Mouse (Mus musculus): ENCODE measurements at regions not wholly inside any gene's neighbourhood (a gene's known extent, or its start where the extent isn't known, plus 50 kb on each side); places are given as distances from the start of the nearest gene placed in this dataset.

DNA sequence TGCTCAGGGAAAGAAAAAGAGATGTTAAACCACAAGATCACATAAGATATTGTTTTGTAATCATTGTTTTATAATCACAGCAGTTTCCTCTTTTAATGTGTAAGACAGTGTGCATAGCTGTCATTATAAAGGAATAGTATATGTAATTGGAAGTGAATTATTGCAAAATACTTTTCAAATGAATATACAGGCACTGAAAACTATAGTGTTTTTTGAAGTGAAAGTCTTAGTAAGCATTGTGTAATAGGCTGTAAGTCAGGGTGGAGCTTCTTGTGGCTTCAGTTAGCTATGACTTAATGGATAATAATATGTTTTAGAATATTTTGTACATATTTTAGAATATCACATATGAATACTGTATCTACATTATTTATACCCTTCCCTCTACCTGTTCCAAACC is 333.7 kb upstream of the Tusc1 start:
- no peak for TF ChIP-seq GATA1 (IDR thresholded peaks at IDR 0.05; ENCODE audit: low read length)

DNA sequence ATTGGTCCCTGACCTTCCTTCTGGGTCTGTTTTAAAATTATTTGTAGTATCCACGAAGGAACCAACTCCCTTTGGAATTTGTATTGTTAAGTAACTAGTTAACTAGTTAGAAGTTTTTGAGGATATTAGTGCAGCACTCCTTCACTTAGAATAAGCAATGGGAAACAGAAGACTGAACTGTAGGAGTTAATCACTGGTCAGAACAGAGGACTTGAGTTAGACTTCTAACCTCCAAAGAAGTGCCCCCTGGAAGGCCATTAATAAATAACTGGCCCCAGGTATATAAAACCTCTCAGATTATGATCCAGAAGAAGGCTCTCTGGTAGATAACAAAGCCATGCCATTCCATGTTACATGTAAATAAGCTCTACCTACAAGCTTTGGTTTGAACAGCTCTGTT is 329.0 kb upstream of the Tusc1 start:
- TF ChIP-seq GATA1 (IDR thresholded peaks at IDR 0.05; ENCODE audit: low read length) = no peak

DNA sequence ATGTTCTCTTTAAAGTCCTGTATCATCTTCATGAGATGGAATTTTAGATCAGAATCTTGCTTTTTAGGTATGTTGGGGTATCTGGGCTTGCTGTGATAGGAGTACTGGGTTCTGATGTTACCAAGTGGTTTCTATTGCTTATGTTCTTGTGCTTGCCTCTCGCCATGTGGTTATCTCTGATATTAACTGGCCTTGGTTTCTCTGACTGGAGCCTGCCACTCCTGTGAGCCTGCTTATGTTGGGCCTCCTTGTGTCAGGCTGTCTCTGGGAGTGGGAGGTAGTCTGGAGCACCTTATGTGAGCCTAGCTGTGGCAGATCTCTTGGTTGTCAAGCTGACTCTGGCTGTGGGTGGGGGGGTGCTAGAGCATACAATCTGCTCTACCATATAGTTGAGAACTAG is 302.9 kb upstream of the Tusc1 start:
- no peak for TF ChIP-seq GATA1 (IDR thresholded peaks at IDR 0.05; ENCODE audit: low read length)

DNA sequence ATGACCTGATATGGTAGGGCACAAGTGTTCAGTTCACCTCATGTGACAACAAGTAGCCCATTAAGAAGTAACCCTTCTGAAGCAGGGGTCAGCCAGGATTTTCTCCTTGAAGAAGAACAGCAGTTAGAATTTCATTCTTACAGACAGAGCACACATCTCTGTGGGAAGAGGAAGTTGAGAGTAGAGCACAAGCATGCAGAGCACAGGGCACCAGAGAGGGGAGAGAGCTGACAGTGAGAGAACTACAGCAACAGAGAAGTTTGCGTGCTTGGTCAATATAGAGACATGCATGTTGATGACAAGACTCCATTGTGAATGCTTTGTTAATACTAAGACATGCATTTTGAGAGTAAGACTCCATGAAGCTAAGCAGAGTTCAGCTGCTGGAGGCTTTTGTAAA is 263.2 kb upstream of the Tusc1 start:
- no peak for TF ChIP-seq GATA1 (IDR thresholded peaks at IDR 0.05; ENCODE audit: low read length)

DNA sequence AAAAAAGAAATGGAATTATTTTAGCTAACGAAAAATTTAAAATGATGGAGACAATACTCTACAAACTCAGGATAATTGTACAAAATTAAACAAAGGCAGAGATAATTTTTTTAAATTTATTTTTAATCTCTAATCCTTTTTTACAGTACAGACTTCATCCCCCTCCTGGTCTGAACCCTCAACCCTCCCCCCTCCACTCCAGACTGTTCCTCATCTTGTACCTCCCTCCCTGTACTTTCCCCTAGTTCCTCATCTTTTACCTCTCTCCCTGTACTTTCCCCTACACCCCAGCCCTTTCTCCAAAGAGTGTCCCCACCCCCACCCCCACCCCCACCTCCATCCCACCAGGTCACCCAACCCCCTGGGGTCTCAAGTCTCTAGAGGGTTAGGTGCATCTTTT is 249.0 kb upstream of the Tusc1 start:
- TF ChIP-seq GATA1 (IDR thresholded peaks at IDR 0.05; ENCODE audit: low read length) = no peak

DNA sequence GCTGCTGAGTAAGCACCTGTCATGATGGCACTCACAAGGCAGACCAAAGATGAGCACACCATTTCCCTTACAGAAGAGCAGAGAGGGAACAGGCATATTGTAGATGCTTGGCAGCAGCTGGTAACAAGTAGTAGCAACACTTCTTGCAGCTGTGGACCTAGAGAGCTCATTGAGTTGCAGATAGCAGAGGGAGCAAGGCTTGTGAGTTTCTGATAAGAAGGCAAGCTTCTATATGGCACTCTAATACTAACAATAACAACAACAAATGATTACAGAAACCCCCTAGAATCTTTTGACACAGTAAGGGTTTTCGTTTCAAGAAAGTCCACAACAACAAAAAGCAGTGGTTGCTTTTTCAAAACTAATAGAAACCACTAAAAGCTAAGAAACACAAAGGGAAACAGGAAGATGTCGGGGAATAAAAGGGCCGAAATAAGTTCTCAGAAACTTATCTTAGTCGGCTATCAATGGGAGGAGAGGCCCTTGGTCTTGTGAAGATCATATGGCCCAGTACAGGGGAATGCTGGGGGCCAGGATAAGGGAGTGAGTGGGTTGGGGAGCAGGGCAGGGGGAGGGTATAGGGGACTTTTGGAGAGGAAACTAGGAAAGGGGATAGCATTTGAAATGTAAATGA is 248.5 kb upstream of the Tusc1 start:
- TF ChIP-seq GATA1 (IDR thresholded peaks at IDR 0.05; ENCODE audit: low read length) = no peak

DNA sequence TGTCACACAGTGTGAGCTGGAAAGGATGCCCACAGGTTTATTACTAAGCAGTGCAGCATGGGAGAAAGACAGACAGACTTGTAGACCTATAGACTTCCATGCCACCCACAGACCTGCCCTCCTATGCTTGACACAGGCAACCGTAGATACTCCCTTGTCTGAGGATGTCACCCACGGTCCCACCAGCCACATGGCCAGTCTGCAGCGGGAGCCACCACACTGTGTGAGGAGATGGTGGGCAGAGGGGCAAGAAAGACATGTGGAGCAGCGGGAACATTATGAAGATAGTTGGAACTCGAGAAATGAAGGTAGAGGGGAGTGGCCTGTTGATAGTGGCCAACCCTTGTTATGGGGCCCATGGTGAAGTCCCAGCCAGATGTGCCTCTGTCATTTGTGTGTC is 244.0 kb upstream of the Tusc1 start:
- TF ChIP-seq GATA1 (IDR thresholded peaks at IDR 0.05; ENCODE audit: low read length) = no peak

DNA sequence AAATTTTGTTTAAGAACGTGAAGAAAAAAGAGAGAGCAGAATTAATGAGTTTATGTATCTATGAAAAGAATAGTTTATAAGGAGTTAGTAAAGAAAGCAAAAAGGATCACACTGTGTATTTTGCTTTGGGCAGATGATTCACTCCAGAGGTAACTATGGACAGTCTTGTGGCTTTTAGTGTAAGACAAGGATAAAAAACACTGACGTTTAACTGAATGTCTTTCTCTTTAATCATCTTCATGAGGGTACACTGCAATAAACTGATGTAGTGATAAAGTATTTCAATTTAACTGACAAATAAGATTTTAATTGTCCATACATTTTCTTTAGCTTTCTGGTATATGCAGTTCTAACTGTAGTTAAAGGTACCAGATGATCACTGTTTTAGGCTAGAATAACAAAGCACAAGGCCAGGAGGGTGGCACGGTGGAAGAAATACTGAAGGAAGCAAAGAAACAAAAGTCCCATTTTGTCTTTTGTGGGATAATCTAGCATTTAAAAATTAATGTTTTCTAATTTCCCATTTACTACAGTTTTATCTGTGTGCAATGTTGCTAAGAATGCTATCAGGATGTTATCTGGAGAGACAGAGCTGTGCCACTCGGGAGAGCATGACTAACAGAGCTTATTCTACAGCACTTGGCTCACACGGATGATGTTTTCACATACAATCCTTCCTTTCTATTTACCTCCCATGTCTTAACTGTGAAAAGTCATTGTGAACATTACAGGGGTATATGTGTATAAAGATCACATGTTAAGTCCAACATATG is 232.4 kb upstream of the Tusc1 start:
- TF ChIP-seq GATA1 (IDR thresholded peaks at IDR 0.05; ENCODE audit: low read length) = no peak

DNA sequence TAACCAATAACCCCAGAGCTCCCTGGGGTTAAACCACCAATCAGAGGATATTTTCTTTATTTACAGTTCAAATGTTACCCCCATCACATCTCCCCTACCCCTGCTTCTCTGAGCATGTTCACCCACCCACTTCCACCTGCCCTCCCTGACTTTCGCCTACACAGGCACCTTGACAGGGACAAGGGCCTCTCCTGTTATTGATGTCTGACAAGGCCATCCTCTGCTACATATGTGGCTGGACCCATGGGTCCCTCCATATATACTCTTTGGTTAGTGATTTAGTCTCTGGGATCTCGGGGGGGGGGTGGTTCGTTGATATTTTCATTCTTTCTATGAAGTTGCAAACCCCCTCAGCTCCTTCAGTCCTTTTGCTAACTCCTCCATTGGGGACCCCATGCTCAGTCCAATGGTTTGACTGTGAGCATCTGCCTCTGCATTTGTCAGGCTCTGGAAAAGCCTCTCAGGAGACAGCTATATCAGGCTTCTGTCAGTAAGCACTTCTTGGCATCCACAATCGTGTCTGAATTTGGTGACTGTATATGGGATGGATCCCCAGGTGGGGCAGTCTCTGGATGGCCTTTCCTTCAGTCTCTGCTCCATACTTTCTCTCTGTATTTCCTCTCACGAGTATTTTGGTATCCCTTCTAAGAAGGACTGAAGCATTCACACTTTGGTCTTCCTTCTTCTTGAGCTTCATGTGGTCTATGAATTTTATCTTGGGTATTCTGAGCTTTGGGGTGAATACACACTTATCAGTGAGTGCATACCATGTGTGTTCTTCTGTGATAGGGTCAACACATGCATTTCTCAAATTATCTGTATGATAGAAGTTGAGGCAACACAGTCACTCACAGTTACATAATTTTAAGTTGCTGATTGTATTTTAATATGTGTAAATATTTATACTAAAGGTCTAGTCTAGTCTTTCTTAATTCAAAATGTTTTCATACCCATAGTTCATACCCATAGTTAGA is 220.8 kb upstream of the Tusc1 start:
- peak; percentile 43 for TF ChIP-seq GATA1 (IDR thresholded peaks at IDR 0.05; ENCODE audit: low read length)

DNA sequence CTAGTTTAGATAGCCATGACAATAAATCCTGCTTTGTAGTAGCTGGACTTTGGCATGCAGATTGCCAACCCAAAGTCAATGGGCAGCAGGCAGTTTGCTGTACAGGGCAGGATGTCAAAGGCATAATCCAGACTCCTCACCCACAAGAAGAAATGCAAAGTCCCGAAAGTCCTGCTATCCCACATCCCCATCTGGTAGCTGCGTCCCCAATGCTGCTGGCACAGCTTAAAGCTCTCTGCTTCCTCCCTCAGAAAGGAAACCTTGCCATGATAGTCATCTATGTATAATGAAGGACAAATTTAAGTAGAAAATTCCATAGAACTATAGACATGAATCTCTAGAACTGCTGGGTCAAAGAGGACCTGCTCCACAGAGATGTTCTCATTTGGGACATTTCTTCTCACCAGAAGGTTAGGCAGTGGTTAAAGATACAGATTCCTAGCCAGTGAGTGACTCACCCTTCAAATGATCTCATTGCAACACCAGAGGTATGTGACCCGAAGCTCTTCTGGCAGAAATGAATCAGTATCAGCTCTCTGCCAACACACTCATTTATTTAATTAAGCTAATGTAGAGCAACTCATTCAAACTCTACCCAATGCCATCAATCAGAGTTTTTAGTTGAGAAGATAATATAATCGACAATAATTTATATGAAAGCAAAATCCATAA is 217.3 kb upstream of the Tusc1 start:
- TF ChIP-seq GATA1 (IDR thresholded peaks at IDR 0.05; ENCODE audit: low read length) = no peak

DNA sequence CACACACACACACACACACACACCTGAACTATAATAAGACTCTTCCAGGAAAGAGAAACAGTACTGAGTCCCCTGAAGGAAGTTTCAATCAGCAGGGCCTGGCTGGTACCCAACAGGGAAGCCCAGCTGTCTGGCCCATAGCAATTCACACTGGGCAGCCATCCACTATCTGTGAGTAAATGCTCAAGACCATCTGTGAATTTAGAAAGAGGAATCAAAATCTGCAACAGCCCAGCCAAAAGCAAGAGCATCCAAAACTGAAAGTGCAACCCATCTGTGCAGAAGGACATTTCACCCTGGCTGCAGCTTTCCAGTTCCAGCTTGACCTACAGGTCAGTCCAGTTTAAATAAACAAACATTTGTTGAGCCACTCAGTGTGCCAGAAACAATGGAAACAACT is 215.8 kb upstream of the Tusc1 start:
- TF ChIP-seq GATA1 (IDR thresholded peaks at IDR 0.05; ENCODE audit: low read length) = no peak

DNA sequence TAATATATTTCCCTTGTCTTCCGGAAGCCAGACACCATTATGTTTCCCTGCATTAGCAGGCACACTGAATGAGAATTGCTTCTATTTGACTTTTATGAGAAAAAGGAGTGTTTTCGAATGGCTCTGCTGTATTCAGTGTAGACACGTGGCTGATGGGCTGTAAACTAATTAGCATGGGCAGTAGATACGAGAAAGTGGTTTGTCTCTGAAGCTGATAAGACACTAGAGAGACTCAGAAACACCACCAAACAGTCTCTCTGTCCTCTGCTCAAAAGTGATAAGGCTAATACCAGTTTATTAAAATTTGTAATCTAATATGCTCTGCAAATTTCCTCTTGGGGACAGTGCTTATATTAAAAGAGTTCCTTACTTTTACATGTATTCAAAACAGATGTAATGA is 205.3 kb upstream of the Tusc1 start:
- TF ChIP-seq GATA1 (IDR thresholded peaks at IDR 0.05; ENCODE audit: low read length) = peak; percentile 96

DNA sequence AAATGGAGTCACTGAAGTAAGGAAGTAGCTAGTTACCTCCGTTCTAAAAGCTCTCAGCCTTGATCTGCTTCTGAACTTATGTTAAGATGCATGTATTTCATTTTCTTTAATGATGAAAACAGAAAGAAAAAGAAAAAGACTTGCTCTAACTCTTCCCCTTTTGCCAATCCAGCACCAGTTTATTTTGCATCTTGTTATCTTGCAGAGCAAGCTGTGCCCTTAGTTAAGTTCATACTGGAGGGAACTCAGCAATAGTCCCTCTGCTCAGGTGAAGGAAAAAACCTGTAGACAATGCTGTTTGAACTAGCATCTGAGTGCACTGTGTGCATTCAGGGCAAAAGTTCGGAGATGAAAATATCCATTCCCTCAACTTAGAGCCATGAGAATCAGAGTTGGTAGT is 192.1 kb upstream of the Tusc1 start:
- no peak for TF ChIP-seq GATA1 (IDR thresholded peaks at IDR 0.05; ENCODE audit: low read length)

DNA sequence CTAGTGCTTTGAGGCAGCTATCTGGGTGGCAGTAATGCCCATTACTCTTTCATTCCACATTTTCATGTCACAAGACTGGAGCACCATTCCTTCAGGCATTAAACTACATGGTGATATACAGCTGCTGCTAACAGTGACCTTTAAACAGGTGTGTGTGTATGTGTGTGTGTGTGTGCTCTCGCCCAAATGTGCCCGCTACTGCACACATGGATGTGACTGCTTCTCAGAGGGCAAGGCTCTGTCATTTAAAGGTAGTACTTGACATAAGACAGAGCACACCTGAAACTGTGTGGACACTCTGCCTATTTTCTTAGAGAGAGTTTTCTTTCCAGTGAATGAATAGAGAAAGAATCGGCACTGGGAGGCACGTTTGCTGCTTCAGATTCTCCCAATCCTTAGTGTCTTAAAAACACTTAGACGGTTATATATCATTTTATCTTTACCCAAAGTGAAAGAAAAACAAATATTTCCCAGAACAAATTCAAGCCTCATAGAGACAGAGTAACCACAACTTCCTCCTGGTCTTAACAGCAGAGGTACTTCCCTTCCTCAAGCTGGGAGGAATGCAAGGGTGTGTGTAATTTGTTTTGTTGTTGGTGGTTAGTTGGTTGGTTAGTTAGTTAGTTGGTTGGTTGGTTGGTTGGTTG is 185.3 kb upstream of the Tusc1 start:
- TF ChIP-seq GATA1 (IDR thresholded peaks at IDR 0.05; ENCODE audit: low read length) = no peak

DNA sequence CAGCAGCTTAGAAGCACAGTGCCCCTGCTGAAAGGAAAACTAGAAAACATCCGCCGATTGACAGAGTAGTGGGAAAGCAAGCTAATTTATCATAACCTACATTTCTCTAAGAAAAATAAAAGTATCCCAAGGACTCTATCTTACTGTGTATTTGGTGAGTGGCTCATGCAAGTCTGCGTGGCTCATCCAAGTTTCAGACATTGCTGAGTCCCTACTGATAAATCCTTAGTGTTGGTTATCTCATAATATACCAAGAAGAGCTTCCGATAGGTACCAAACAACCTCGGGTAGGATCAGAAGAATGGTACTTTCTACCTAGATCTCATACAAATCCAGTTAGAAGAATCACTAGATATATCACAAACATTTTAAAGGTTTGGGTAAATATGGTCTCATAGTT is 183.6 kb upstream of the Tusc1 start:
- no peak for TF ChIP-seq GATA1 (IDR thresholded peaks at IDR 0.05; ENCODE audit: low read length)

Data from G1E-ER4 (cell line).